Mouse (Mus musculus) spleen, adult 18-20 months (tissue): Measurements from ENCODE around the gene Gna12.

Experiments used
- DNase-seq, 2 experiments: peaks; one replicate each; pipeline ENCODE4 v3.0.0; 2022; ENCODE audit warnings: mixed read lengths in 2 of 2

Gene Gna12

GRCm38 (mm10) chr5:140750925-140751324 lies 79.3 kb downstream of the Gna12 start:
- DNase-seq, result peak in 1 of 2 experiments; percentile 58

- DNase-seq, result peak; percentile 65 to 74
Measured at GRCm38 (mm10) chr5:140749062-140749875, 81.0 kb downstream of the Gna12 start.

- no peak for DNase-seq
Measured at GRCm38 (mm10) chr5:140748425-140748824, 81.8 kb downstream of the Gna12 start.

GRCm38 (mm10) chr5:140743706-140744131 lies 86.5 kb downstream of the Gna12 start:
- no peak for DNase-seq

- DNase-seq, result no peak
Measured at GRCm38 (mm10) chr5:140741877-140742276, 88.4 kb downstream of the Gna12 start.

- DNase-seq, result no peak
Measured at GRCm38 (mm10) chr5:140741040-140741439, 89.2 kb downstream of the Gna12 start.

- no peak for DNase-seq
Measured at GRCm38 (mm10) chr5:140739813-140740212, 90.4 kb downstream of the Gna12 start.

- no peak for DNase-seq
Measured at GRCm38 (mm10) chr5:140736166-140736565, 94.1 kb downstream of the Gna12 start.

GRCm38 (mm10) chr5:140735297-140735696 lies 94.9 kb downstream of the Gna12 start:
- DNase-seq, result peak in 1 of 2 experiments; percentile 33

GRCm38 (mm10) chr5:140733336-140733735 lies 96.9 kb downstream of the Gna12 start:
- DNase-seq, result no peak

GRCm38 (mm10) chr5:140732195-140732594 lies 98.0 kb downstream of the Gna12 start:
- DNase-seq, result no peak

- no peak for DNase-seq
Measured at GRCm38 (mm10) chr5:140731040-140731797, 99.0 kb downstream of the Gna12 start.

- DNase-seq, result no peak
Measured at GRCm38 (mm10) chr5:140726946-140727740, 103.1 kb downstream of the Gna12 start.

- DNase-seq, result no peak
Measured at GRCm38 (mm10) chr5:140726062-140726839, 104.0 kb downstream of the Gna12 start.

- no peak for DNase-seq
Measured at GRCm38 (mm10) chr5:140723822-140724221, 106.4 kb downstream of the Gna12 start, which contains the start of gene Amz1. Gene Amz1 (plus strand): TSS chr5:140724127.

GRCm38 (mm10) chr5:140722121-140722520 lies 108.1 kb downstream of the Gna12 start:
- no peak for DNase-seq

GRCm38 (mm10) chr5:140720773-140721172 lies 109.5 kb downstream of the Gna12 start:
- DNase-seq, result no peak

- no peak for DNase-seq
Measured at GRCm38 (mm10) chr5:140711040-140711439, 119.2 kb downstream of the Gna12 start.

GRCm38 (mm10) chr5:140710315-140710714 lies 119.9 kb downstream of the Gna12 start:
- no peak for DNase-seq
